Mouse (Mus musculus) hindbrain, embryonic 16.5 days (tissue): ENCODE measurements around the gene Dennd1b. TPM values are rescaled to one million over a fixed set of nuclear protein-coding genes. Genes with fewer than 3 reads are reported as not detected.

Experiments used
- ATAC-seq: fragments of 200-750 bp; cut with Nextera tagmentation; 2 replicates; pipeline ENCODE4 v1.8.0; 2017; ENCODE audit warnings: moderate TSS enrichment, moderate library complexity
- H3K27ac ChIP-seq: fragments of 300-500 bp; sonication (generic); 2 replicates; pipeline ENCODE4 v1.5.1; 2014; ENCODE audit warnings: low read depth, mild to moderate bottlenecking, control low read depth, low read length, moderate library complexity
- H3K27me3 ChIP-seq: fragments of 300-500 bp; sonication (generic); replicated peaks from 2 replicates; pipeline ENCODE4 v1.6.1; 2014; ENCODE audit warnings: low read length; ENCODE audit not compliant: control insufficient read depth, insufficient read depth
- H3K36me3 ChIP-seq: fragments of 300-500 bp; sonication (generic); 2 replicates; pipeline ENCODE4 v1.6.1; 2014; ENCODE audit warnings: mild to moderate bottlenecking, low read length, moderate library complexity, mixed read lengths; ENCODE audit not compliant: control insufficient read depth, insufficient read depth
- H3K4me1 ChIP-seq: fragments of 300-500 bp; sonication (generic); 2 replicates; pipeline ENCODE4 v1.6.1; 2014; ENCODE audit warnings: low read depth, low read length; ENCODE audit not compliant: control insufficient read depth, insufficient read depth
- H3K4me2 ChIP-seq: fragments of 300-500 bp; sonication (generic); 2 replicates; pipeline ENCODE4 v1.6.1; 2014; ENCODE audit warnings: mild to moderate bottlenecking, low read length, control low read depth, moderate library complexity
- H3K4me3 ChIP-seq: fragments of 300-500 bp; sonication (generic); 2 replicates; pipeline ENCODE4 v1.5.1; 2014; ENCODE audit warnings: mild to moderate bottlenecking, low read length, control low read depth, moderate library complexity
- H3K9ac ChIP-seq: fragments of 300-500 bp; sonication (generic); 2 replicates; pipeline ENCODE4 v1.6.1; 2014; ENCODE audit warnings: low read depth, mild to moderate bottlenecking, control low read depth, low read length, moderate library complexity
- H3K9me3 ChIP-seq: fragments of 300-500 bp; sonication (generic); 2 replicates; pipeline ENCODE4 v1.6.1; 2014; ENCODE audit warnings: mild to moderate bottlenecking, low read length, moderate library complexity; ENCODE audit not compliant: control insufficient read depth
- WGBS: fragments of 180-500 bp; shearing (Covaris S2); extraction: QIAGEN DNeasy Blood & Tissue Kit; methylation state at CpG from one replicate; pipeline ENCODE4 v1.1.7; 2014; 5-methylcytosine and 5-hydroxymethylcytosine counted together
- polyA plus RNA-seq: library from polyadenylated mRNA; unstranded; fragments of >200 nt; fragmentation: Nextera tagmentation; extraction: Ambion mirVana; gene quantifications from 2 replicates; pipeline ENCODE4 v1.2.1, GENCODE M21; 2015

The Dennd1b gene
- polyA plus RNA-seq, 1 experiment from 2014 or later: 7.9 TPM

- Histone ChIP-seq H3K27me3 (no peaks in the 10 kb centered on the region), H3K9me3 (no peaks in the 10 kb centered on the region), H3K4me2 (no peak overlapping the region), H3K9ac (no peak overlapping the region), H3K4me3 (no peak overlapping the region), H3K36me3 (no peaks in the 10 kb centered on the region; the same call in 1 of the 2 replicates), H3K27ac (no peak overlapping the region), H3K4me1 (0 out of 2 replicates have a peak, but pooled peaks cover 2% of the 10 kb centered on the region)
- ATAC-seq: no peak
Measured at GRCm38 (mm10) chr1:139053003-139053402, 89.8 kb downstream of the Dennd1b start.

GRCm38 (mm10) chr1:139060301-139060700 lies 97.1 kb downstream of the Dennd1b start:
- H3K4me3 ChIP-seq: no peak overlapping the region
- H3K9ac ChIP-seq: no peak overlapping the region
- H3K27ac ChIP-seq: no peak overlapping the region
- ATAC-seq: no peak
- no peaks in the 10 kb centered on the region for H3K4me1 ChIP-seq
- no peak overlapping the region for H3K4me2 ChIP-seq
- H3K36me3 ChIP-seq: no peaks in the 10 kb centered on the region; the same call in 1 of the 2 replicates
- WGBS: 92% methylated on average over 5 of the region's 5 CpGs
- H3K27me3 ChIP-seq: no peaks in the 10 kb centered on the region
- H3K9me3 ChIP-seq: no peaks in the 10 kb centered on the region

DNA sequence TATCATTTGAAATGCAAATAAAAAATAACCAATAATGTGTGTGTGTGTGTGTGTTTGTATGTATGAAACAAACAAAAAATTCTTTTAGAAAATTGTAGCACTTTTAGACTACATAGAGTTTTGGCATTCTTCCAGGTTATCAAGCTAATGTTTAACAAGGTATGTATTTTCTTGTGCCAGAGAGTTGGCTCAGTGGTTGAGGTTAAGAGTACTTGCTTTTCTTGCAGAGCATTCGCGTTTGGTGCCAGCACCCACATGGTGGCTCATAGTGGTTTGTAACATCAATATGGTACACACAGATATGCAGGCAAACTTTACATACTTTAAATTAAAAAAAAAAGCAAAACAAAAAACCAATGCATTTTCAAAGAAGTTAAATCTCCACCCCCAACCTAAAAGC lies 101.5 kb downstream of the Dennd1b start:
- Histone ChIP-seq H3K36me3 (no peaks in the 10 kb centered on the region), H3K4me1 (no peaks in the 10 kb centered on the region), H3K9me3 (no peaks in the 10 kb centered on the region), H3K4me3 (no peak overlapping the region), H3K27me3 (no peaks in the 10 kb centered on the region), H3K4me2 (no peak overlapping the region), H3K9ac (no peak overlapping the region), H3K27ac (no peak overlapping the region)
- ATAC-seq: no peak
- WGBS: 92% methylated on average over 2 of the region's 2 CpGs

GRCm38 (mm10) chr1:139067210-139067609 lies 104.0 kb downstream of the Dennd1b start:
- Histone ChIP-seq H3K4me2 (no peak overlapping the region), H3K9ac (no peak overlapping the region), H3K36me3 (no peaks in the 10 kb centered on the region), H3K4me3 (no peak overlapping the region), H3K27ac (no peak overlapping the region), H3K27me3 (no peaks in the 10 kb centered on the region), H3K9me3 (no peaks in the 10 kb centered on the region), H3K4me1 (no peaks in the 10 kb centered on the region)
- WGBS: 56% methylated on average over 2 of the region's 2 CpGs
- 0 out of 2 replicates have a peak, but pooled peaks have one; percentile 30 for ATAC-seq

- no peak overlapping the region for H3K27ac ChIP-seq
- H3K9me3 ChIP-seq: no peaks in the 10 kb centered on the region
- H3K36me3 ChIP-seq: no peaks in the 10 kb centered on the region
- H3K4me2 ChIP-seq: no peak overlapping the region
- no peaks in the 10 kb centered on the region for H3K27me3 ChIP-seq
- no peak overlapping the region for H3K4me3 ChIP-seq
- no peak overlapping the region for H3K9ac ChIP-seq
- 74% methylated on average over 2 of the region's 2 CpGs for WGBS
- no peak for ATAC-seq
- no peaks in the 10 kb centered on the region for H3K4me1 ChIP-seq
Measured at GRCm38 (mm10) chr1:139071015-139071414, 107.8 kb downstream of the Dennd1b start.

DNA sequence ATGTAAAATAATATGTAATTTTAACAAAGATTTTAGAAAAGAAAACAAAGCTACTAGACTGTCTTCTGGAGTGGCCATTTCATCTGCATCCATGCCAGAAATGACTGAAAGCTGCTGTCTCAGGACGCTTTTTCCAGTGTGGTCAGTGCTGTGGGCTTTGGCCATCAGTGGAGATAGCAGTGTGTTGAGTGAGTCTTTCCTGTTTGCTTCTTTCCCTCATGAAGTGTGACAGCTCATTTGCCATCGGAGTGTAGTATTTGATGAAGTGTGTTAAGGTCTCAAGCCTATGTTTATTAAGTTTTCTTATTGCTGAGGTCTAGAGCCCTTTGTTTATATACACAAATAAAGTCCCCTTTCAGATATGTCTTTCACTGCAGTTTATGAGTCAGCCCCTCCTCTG lies 112.4 kb downstream of the Dennd1b start:
- no peak for ATAC-seq
- Histone ChIP-seq H3K4me3 (no peak overlapping the region), H3K9me3 (no peaks in the 10 kb centered on the region), H3K36me3 (no peaks in the 10 kb centered on the region), H3K4me1 (peaks cover 2% of the 10 kb centered on the region), H3K27me3 (no peaks in the 10 kb centered on the region), H3K9ac (no peak overlapping the region), H3K27ac (no peak overlapping the region), H3K4me2 (no peak overlapping the region)
- 90% methylated on average over 2 of the region's 2 CpGs for WGBS

GRCm38 (mm10) chr1:139077989-139078388 lies 114.8 kb downstream of the Dennd1b start:
- Histone ChIP-seq H3K4me3 (no peak overlapping the region), H3K9me3 (no peaks in the 10 kb centered on the region), H3K36me3 (no peaks in the 10 kb centered on the region), H3K27me3 (no peaks in the 10 kb centered on the region), H3K9ac (no peak overlapping the region), H3K4me1 (peaks cover 2% of the 10 kb centered on the region), H3K4me2 (no peak overlapping the region), H3K27ac (no peak overlapping the region)
- ATAC-seq: no peak
- 93% methylated on average over 1 of the region's 1 CpGs for WGBS

DNA sequence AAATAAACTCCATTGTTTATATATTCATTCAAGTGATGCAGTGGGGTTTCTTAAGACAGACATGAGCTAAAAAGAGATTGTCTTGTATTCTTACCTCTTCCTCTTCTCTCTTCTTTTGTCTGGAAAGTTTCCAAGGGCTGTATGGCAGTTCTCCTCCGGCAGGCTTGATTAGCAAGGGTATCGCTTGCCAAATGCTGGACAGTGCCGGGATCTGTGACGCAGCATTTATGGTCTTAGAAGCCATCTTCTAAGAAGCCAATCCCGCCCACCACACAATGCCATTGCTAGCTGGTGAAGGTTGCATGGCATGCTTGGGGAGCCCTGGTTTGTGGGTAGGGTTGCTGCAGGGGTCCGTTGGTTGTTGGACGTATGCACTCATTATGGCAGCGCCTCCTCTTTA lies 115.8 kb downstream of the Dennd1b start:
- 63% methylated on average over 8 of the region's 8 CpGs for WGBS
- H3K27ac ChIP-seq: no peak overlapping the region
- peak; percentile 25; the same call in 1 of the 2 replicates for ATAC-seq

GRCm38 (mm10) chr1:139079523-139079922 lies 116.3 kb downstream of the Dennd1b start:
- ATAC-seq: peak; percentile 63; the same call in 1 of the 2 replicates

More for the DNA sequence above, 115.8 kb downstream of the Dennd1b start:
- Histone ChIP-seq H3K9ac (no peak overlapping the region), H3K4me3 (no peak overlapping the region), H3K4me1 (peaks cover 2% of the 10 kb centered on the region), H3K9me3 (no peaks in the 10 kb centered on the region), H3K27me3 (no peaks in the 10 kb centered on the region), H3K4me2 (no peak overlapping the region), H3K36me3 (no peaks in the 10 kb centered on the region)

More at GRCm38 (mm10) chr1:139079523-139079922, 116.3 kb downstream of the Dennd1b start:
- Histone ChIP-seq H3K4me1 (peaks cover 2% of the 10 kb centered on the region), H3K9ac (no peak overlapping the region), H3K4me3 (no peak overlapping the region), H3K27ac (no peak overlapping the region), H3K9me3 (no peaks in the 10 kb centered on the region), H3K27me3 (no peaks in the 10 kb centered on the region), H3K4me2 (no peak overlapping the region), H3K36me3 (no peaks in the 10 kb centered on the region)
- 54% methylated on average over 6 of the region's 6 CpGs for WGBS
